Mouse (Mus musculus): Measurements from ENCODE around the gene Flt3l. TPM values are rescaled to one million over a fixed set of nuclear protein-coding genes. Genes with fewer than 3 reads are reported as not detected.
"Not testable (repeated sequence)": the region's sequence is repeated elsewhere in the genome, so short reads cannot be mapped to it uniquely, and the experiment has no call there.

Flt3l gene
- total RNA-seq, 4 experiments from 2014 or later = 0.94 to 2.7 (median 2.3) TPM

- DNase-seq (ENCODE audit: low spot score in 2 of 2) = no peak
Measured at GRCm38 (mm10) chr7:45145460-45145859, 9.2 kb upstream of the Flt3l start.

GRCm38 (mm10) chr7:45144368-45145174 is 8.3 kb upstream of the Flt3l start:
- no peak for DNase-seq (ENCODE audit: low spot score in 2 of 2)

- no peak for DNase-seq (ENCODE audit: low spot score in 2 of 2)
Measured at GRCm38 (mm10) chr7:45141914-45142313, 5.7 kb upstream of the Flt3l start.

- DNase-seq (ENCODE audit: low spot score in 2 of 2) = no peak
Measured at GRCm38 (mm10) chr7:45141319-45141718, 5.1 kb upstream of the Flt3l start.

- DNase-seq (ENCODE audit: low spot score in 2 of 2) = no peak
Measured at GRCm38 (mm10) chr7:45139904-45140723, 3.9 kb upstream of the Flt3l start.

- DNase-seq (ENCODE audit: low spot score in 2 of 2) = no peak
Measured at GRCm38 (mm10) chr7:45138403-45138802, 2.2 kb upstream of the Flt3l start.

GRCm38 (mm10) chr7:45137171-45138006 is 1.2 kb upstream of the Flt3l start:
- DNase-seq (ENCODE audit: low spot score in 2 of 2) = no peak

- no peak for DNase-seq (ENCODE audit: low spot score in 2 of 2)
Measured at GRCm38 (mm10) chr7:45135370-45135769, 862 bp downstream of the Flt3l start.

- no peak for DNase-seq (ENCODE audit: low spot score in 2 of 2)
Measured at GRCm38 (mm10) chr7:45134544-45135026, 1.6 kb downstream of the Flt3l start.

- no peak for DNase-seq (ENCODE audit: low spot score in 2 of 2)
Measured at GRCm38 (mm10) chr7:45133446-45134159, 2.6 kb downstream of the Flt3l start.

- no peak for DNase-seq (ENCODE audit: low spot score in 2 of 2)
Measured at GRCm38 (mm10) chr7:45131850-45132249, 4.4 kb downstream of the Flt3l start.

- DNase-seq (ENCODE audit: low spot score in 2 of 2) = no peak
Measured at GRCm38 (mm10) chr7:45129776-45130512, 6.3 kb downstream of the Flt3l start.

GRCm38 (mm10) chr7:45129318-45129717 is 6.9 kb downstream of the Flt3l start:
- no peak for DNase-seq (ENCODE audit: low spot score in 2 of 2)

- DNase-seq (ENCODE audit: low spot score in 2 of 2) = peak; percentile 98 to 99
Measured at GRCm38 (mm10) chr7:45128624-45129246, 7.5 kb downstream of the Flt3l start, which contains the start of gene Rpl13a. Gene Rpl13a (minus strand): TSS chr7:45128761.

GRCm38 (mm10) chr7:45127700-45128224 is 8.5 kb downstream of the Flt3l start:
- DNase-seq (ENCODE audit: low spot score in 2 of 2) = no peak

GRCm38 (mm10) chr7:45126844-45127699 is 9.2 kb downstream of the Flt3l start:
- DNase-seq (ENCODE audit: low spot score in 2 of 2) = no peak

GRCm38 (mm10) chr7:45126147-45126843 is 9.9 kb downstream of the Flt3l start:
- no peak for DNase-seq (ENCODE audit: low spot score in 2 of 2)

GRCm38 (mm10) chr7:45125649-45126048 is 10.6 kb downstream of the Flt3l start:
- not testable (repeated sequence) for DNase-seq (ENCODE audit: low spot score in 2 of 2)
